Mouse (Mus musculus) monocyte, adult 5-6 weeks (primary cell): ENCODE data around the gene Snip1. TPM values are rescaled to one million over a fixed set of nuclear protein-coding genes. Genes with fewer than 3 reads are reported as not detected.

Experiments used
- ATAC-seq: fragments of 153-309, 156-312 bp; replicated peaks from 2 replicates; pipeline ENCODE4 v1.8.0; 2017; ENCODE audit warnings: mild to moderate bottlenecking; ENCODE audit not compliant: low TSS enrichment, insufficient number of reproducible peaks, severe bottlenecking, poor library complexity, low FRiP score
- total RNA-seq: library from RNA; stranded (forward); fragments of 200-1000, 200-491, 200-594 nt; gene quantifications from 3 replicates; pipeline ENCODE4 v1.2.3, GENCODE M21; 2017

The Snip1 gene
- 26.6 to 40.5 TPM (median 35.0 TPM) in 3 replicates for total RNA-seq

- peak; percentile 97 for ATAC-seq
These were observed at the start of gene Snip1 for GRCm38 (mm10) chr4:125066490-125067370. Gene Snip1 (plus strand): TSS chr4:125066672.

GRCm38 (mm10) chr4:125017431-125017830 is 49.0 kb upstream of the Snip1 start:
- ATAC-seq: no peak

- no peak for ATAC-seq
These were observed 45.5 kb upstream of the Snip1 start for GRCm38 (mm10) chr4:125020780-125021538.

GRCm38 (mm10) chr4:125029891-125030614 is 36.4 kb upstream of the Snip1 start:
- peak; percentile 99 for ATAC-seq

GRCm38 (mm10) chr4:125034341-125034740 is 32.1 kb upstream of the Snip1 start:
- ATAC-seq: no peak

- no peak for ATAC-seq
These were observed 22.0 kb upstream of the Snip1 start for GRCm38 (mm10) chr4:125044454-125044853.

GRCm38 (mm10) chr4:125055385-125055784 is 11.1 kb upstream of the Snip1 start:
- ATAC-seq: peak; percentile 84

- ATAC-seq: no peak
These were observed 10.0 kb upstream of the Snip1 start for GRCm38 (mm10) chr4:125056476-125056875.

- ATAC-seq: no peak
These were observed 9.2 kb upstream of the Snip1 start for GRCm38 (mm10) chr4:125057273-125057672.

- no peak for ATAC-seq
These were observed 8.4 kb upstream of the Snip1 start for GRCm38 (mm10) chr4:125058033-125058432.

GRCm38 (mm10) chr4:125059025-125059424 is 7.4 kb upstream of the Snip1 start:
- ATAC-seq: 0 out of 2 replicates have a peak, but pooled peaks have one; percentile 40

- no peak for ATAC-seq
These were observed 2.6 kb upstream of the Snip1 start for GRCm38 (mm10) chr4:125063829-125064228.

- 0 out of 2 replicates have a peak, but pooled peaks have one; percentile 32 for ATAC-seq
These were observed 760 bp upstream of the Snip1 start, which contains the start of gene Dnali1 for GRCm38 (mm10) chr4:125065517-125066307. Gene Dnali1 (minus strand): TSS chr4:125065703.

- ATAC-seq: no peak
These were observed 11.2 kb downstream of the Snip1 start for GRCm38 (mm10) chr4:125077700-125078099.

- ATAC-seq: no peak
These were observed 12.2 kb downstream of the Snip1 start for GRCm38 (mm10) chr4:125078698-125079097.

GRCm38 (mm10) chr4:125084403-125085345 is 18.2 kb downstream of the Snip1 start, which contains the start of gene Meaf6:
Gene Meaf6 (plus strand): TSS chr4:125085134.
- ATAC-seq: peak; percentile 56

GRCm38 (mm10) chr4:125085346-125085841 is 18.9 kb downstream of the Snip1 start:
- ATAC-seq: peak; percentile 48
